Mouse (Mus musculus) forebrain, embryonic 13.5 days (tissue): ENCODE data around the gene Gm8693. TPM values are rescaled to one million over a fixed set of nuclear protein-coding genes. Genes with fewer than 3 reads are reported as not detected.
"Not testable (repeated sequence)": the region's sequence is repeated elsewhere in the genome, so short reads cannot be mapped to it uniquely, and the experiment has no call there.

Experiments
- ATAC-seq: fragments of 200-750 bp; cut with Nextera tagmentation; 2 replicates; pipeline ENCODE4 v1.8.0; 2017
- H3K27ac ChIP-seq: fragments of 300-500 bp; sonication (generic); 2 replicates; pipeline ENCODE4 v1.5.1; 2015; ENCODE audit warnings: inconsistent platforms, mild to moderate bottlenecking, moderate library complexity
- H3K27me3 ChIP-seq: fragments of 300-500 bp; sonication (generic); 2 replicates; pipeline ENCODE4 v1.6.1; 2015; ENCODE audit warnings: mild to moderate bottlenecking, inconsistent platforms
- H3K36me3 ChIP-seq: fragments of 300-500 bp; sonication (generic); 2 replicates; pipeline ENCODE4 v1.6.1; 2015; ENCODE audit warnings: mild to moderate bottlenecking, inconsistent platforms; ENCODE audit not compliant: poor library complexity, severe bottlenecking
- H3K4me1 ChIP-seq: fragments of 300-500 bp; sonication (generic); 2 replicates; pipeline ENCODE4 v1.6.1; 2015; ENCODE audit warnings: inconsistent platforms
- H3K4me2 ChIP-seq: fragments of 300-500 bp; sonication (generic); 2 replicates; pipeline ENCODE4 v1.6.1; 2015; ENCODE audit warnings: inconsistent platforms, mild to moderate bottlenecking, moderate library complexity
- H3K4me3 ChIP-seq: fragments of 300-500 bp; sonication (generic); 2 replicates; pipeline ENCODE4 v1.5.1; 2015; ENCODE audit warnings: mild to moderate bottlenecking, inconsistent platforms
- H3K9ac ChIP-seq: fragments of 300-500 bp; sonication (generic); 2 replicates; pipeline ENCODE4 v1.6.1; 2015; ENCODE audit warnings: mild to moderate bottlenecking, inconsistent platforms
- H3K9me3 ChIP-seq: fragments of 300-500 bp; sonication (generic); replicated peaks from 2 replicates; pipeline ENCODE4 v1.6.1; 2016; ENCODE audit warnings: inconsistent platforms
- WGBS: fragments of 180-500 bp; shearing (Covaris S2); methylation state at CpG from one replicate; pipeline ENCODE4 v1.1.7; 2015; 5-methylcytosine and 5-hydroxymethylcytosine counted together
- polyA plus RNA-seq: library from polyadenylated mRNA; unstranded; fragments of >200 nt; fragmentation: Nextera tagmentation; extraction: Ambion mirVana; gene quantifications from 2 replicates; pipeline ENCODE4 v1.2.1, GENCODE M21; 2015

Gm8693 gene
- not detected in 2 replicates for polyA plus RNA-seq

DNA sequence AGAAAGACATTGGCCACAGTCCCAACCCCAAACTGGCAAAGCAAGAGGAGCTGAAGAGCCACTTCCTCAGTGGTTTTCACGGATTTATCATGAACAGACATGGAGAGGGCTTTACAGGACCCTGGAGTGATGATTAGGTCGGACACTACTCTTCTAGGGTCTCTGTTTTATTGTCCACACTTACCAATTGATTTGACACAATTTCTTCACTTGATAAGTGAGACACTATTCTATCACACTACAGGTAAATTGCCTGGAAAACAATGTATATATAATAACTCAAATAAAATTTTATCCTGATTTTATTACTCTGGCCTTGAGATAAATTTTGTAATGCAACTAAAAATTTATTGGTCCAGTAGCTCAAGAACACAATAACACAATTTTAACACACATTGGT lies at the start of gene Gm8693:
Gene Gm8693, minus strand, starts transcription at position 101 of the 400 bp plus-strand sequence.
- no CpG with 5 or more reads among the region's 2 CpGs for WGBS
- not testable (repeated sequence) for H3K9me3 ChIP-seq, H3K27me3 ChIP-seq

DNA sequence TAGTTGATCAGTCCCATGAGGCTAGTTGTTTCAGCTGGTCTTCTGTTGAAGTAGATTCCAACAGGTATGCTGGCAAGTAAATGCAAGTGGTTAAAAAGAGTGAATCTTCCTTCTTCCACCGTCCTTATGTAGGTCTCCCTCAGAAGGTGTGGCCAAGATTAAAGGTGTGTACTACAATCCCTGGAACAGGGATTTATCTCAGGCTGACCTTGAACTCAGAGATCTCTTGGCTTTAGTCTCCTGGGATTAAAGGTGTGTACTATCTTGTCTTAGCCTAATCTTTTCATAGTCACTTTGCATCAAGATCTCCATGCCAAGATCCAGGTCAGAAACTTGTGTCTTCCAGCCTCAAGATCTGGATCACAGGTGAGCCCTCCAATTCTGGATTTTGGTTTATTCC lies 27.5 kb upstream of the Gm8693 start, which contains the start of gene Gm4567:
Gene Gm4567, minus strand, starts transcription at position 101 of the 400 bp plus-strand sequence.
- no CpG with 5 or more reads among the region's 1 CpGs for WGBS
- not testable (repeated sequence) for ATAC-seq, H3K9me3 ChIP-seq, H3K9ac ChIP-seq, H3K4me3 ChIP-seq, H3K4me2 ChIP-seq, H3K27me3 ChIP-seq, H3K36me3 ChIP-seq, H3K4me1 ChIP-seq, H3K27ac ChIP-seq

More for the DNA sequence above, at the start of gene Gm8693:
- H3K36me3 ChIP-seq, H3K9ac ChIP-seq, ATAC-seq, H3K4me1 ChIP-seq, H3K27ac ChIP-seq, H3K4me3 ChIP-seq, H3K4me2 ChIP-seq: not testable (repeated sequence)

GRCm38 (mm10) chr7:22657718-22658117 lies 34.4 kb downstream of the Gm8693 start, which contains the start of gene Vmn1r155:
Gene Vmn1r155, plus strand, starts transcription at chr7:22658018.
- H3K27ac ChIP-seq, H3K4me2 ChIP-seq, H3K4me3 ChIP-seq, H3K9me3 ChIP-seq, ATAC-seq, H3K4me1 ChIP-seq, H3K36me3 ChIP-seq, H3K9ac ChIP-seq, H3K27me3 ChIP-seq: not testable (repeated sequence)
- no CpG with 5 or more reads among the region's 3 CpGs for WGBS

Other genes with a start within 250 kb of the Gm8693 start
- not detected in 2 replicates for gene Gm10665, start 228.2 kb downstream of the Gm8693 start, polyA plus RNA-seq
- gene Vmn1r151, start 192.6 kb downstream of the Gm8693 start, polyA plus RNA-seq = not detected in 2 replicates
- not detected in 2 replicates for gene Vmn1r152, start 169.3 kb downstream of the Gm8693 start, polyA plus RNA-seq
- gene Gm8677, start 157.4 kb downstream of the Gm8693 start, polyA plus RNA-seq = not detected in 2 replicates
- gene Gm4201, start 127.0 kb downstream of the Gm8693 start, polyA plus RNA-seq = not detected in 2 replicates
- gene Gm4565, start 104.2 kb downstream of the Gm8693 start, polyA plus RNA-seq = not detected in 2 replicates
- not detected in 2 replicates for gene Vmn1r155, start 34.3 kb downstream of the Gm8693 start, polyA plus RNA-seq
- gene Gm4567, start 27.4 kb upstream of the Gm8693 start, polyA plus RNA-seq = not detected in 2 replicates
- not detected in 2 replicates for gene Vmn1r157, start 69.4 kb upstream of the Gm8693 start, polyA plus RNA-seq
- not detected in 2 replicates for gene Vmn1r158, start 98.5 kb upstream of the Gm8693 start, polyA plus RNA-seq
- gene Vmn1r159, start 151.3 kb upstream of the Gm8693 start, polyA plus RNA-seq = not detected in 2 replicates
- not detected in 2 replicates for gene Vmn1r160, start 178.9 kb upstream of the Gm8693 start, polyA plus RNA-seq